Mouse (Mus musculus) NIH3T3 (cell line): ENCODE results near the gene Zfp612.

Source experiments
- DNase-seq: peaks from one replicate; pipeline ENCODE4 v3.0.0-alpha.2; 2012; ENCODE audit warnings: low read depth

Zfp612 gene

GRCm38 (mm10) chr8:110134236-110134635 is 54.7 kb downstream of the Zfp612 start:
- no peak for DNase-seq

- DNase-seq = no peak
Observed at GRCm38 (mm10) chr8:110135515-110135914, 56.0 kb downstream of the Zfp612 start.

GRCm38 (mm10) chr8:110140156-110140555 is 60.6 kb downstream of the Zfp612 start:
- no peak for DNase-seq

GRCm38 (mm10) chr8:110140770-110141169 is 61.2 kb downstream of the Zfp612 start:
- no peak for DNase-seq
